Mouse (Mus musculus): ENCODE measurements around the gene Agbl5.

DNA sequence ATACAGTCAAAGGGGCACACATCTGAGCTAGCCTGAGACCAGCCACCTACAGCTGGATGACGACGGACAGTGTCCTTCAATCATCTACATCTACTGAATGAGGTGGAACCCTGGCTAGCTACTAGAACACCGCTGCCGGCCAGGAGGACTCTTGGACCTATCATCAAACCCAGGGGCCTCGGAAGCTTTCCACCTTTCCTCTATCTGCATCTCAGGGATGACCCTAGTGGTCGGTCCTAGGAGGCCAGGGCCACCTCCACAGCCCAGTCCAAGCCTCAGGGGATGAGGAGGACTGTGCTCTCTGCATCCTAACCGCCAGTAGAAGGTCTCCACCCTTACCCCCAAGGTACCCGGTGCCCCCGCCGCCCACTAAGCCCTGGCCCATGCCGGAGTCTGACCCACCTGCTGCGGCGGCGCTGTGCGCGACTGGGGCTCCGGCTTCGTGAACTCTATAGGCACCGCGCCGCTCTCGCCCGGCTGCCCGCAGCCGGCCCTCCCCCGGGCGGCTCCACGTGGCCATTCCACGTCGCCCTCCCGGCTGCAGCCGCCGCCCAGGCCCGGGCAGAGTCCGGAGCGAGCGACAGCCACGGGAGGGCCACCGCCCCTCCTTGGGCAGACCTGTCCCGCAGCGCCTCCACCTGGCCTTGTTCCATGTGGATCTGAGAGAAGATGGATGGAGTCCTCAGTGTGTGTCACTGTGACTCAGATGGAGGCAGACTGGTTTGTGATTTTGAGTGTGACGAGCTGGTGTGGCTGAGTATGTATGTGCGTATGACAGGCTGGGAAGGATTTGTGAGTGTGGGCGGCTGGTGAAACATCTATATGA, 56.7 kb downstream of the Agbl5 start, which contains the start of gene Cgref1:
- no peak for TF ChIP-seq EP300 (IDR thresholded peaks at IDR 0.05)
- TF ChIP-seq CTCF (IDR thresholded peaks at IDR 0.05) = peak; percentile 67
